Mouse (Mus musculus) monocyte, adult 2 months (primary cell): Measurements from ENCODE around the gene Oxld1.

Source experiments
- DNase-seq, 2 experiments: peaks; one replicate each; pipeline ENCODE4 v3.0.0; 2022; ENCODE audit warnings: low spot score in 2 of 2, low read depth in 1 of 2

Gene Oxld1

DNA sequence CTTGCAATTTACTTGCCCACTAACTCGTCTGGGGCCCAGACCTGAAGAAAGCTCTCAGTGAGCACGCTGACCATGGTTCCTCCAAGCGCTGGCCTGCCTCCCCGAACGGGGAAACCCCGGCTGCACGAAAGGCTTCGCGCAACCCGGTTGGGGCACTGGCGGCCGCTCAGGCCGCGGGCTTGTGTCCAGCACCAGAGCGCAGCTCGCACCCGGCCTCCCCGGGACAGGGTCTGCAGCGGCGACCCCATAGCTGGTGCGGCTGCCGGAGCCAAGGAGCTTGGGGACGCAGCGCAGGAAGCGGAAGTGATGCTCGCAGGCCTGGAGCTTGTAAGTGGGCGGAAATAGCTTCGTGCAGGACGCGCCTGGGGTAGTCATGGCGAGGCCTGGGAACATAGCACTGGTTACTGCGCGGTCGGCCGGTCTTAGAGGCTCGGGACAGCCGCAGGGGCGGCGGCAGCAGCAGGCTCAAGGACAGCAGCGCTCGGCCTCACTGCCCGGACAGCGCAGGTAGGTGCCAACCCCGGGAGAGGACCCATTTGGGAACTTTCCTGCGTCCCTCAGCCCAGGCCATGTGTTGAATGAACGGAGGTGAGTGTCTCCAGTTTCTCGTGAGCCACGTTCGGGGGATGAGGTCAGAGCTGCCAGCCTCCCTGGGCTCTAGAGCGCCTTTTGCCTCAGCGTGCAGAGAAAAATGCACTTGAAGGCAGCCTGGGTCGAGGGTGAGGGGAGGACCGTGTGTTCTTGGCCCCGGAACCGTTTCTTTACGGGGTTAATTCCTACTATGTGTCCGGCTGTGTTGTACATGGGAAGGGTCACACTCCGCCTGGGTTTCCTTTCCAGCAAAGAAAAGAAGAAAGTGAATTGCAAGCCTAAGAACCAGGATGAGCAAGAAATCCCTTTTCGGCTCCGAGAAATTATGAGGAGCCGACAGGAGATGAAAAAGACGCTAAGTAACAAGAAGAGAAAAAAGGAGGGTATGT, at the start of gene Oxld1, which contains the start of gene Ccdc137:
TSS of gene Oxld1 (minus strand) at position 297 of the 980 bp plus-strand sequence.
TSS of gene Ccdc137 (plus strand) at position 344 of the 980 bp plus-strand sequence.
- DNase-seq: peak in 1 of 2 experiments; percentile 55

DNA sequence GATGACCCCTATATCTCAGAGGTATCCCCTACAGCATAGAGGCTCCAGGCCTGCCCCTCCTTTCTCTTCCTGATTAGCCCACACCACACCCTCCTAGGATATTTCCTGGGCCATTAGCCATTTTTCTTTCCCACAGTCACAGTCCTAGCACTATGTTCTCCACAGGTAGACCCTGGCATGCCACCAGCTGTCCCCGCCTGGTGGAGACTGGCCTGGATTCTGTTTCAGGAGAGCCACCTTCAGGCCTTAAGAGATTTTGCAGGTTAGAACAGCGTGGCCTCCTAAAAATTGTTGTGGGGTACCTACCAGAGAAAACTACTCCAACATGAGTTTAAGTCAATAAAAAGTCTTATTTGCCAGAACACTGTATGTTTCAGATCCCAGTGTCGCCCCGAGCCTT, 49.0 kb upstream of the Oxld1 start:
- DNase-seq: no peak

DNA sequence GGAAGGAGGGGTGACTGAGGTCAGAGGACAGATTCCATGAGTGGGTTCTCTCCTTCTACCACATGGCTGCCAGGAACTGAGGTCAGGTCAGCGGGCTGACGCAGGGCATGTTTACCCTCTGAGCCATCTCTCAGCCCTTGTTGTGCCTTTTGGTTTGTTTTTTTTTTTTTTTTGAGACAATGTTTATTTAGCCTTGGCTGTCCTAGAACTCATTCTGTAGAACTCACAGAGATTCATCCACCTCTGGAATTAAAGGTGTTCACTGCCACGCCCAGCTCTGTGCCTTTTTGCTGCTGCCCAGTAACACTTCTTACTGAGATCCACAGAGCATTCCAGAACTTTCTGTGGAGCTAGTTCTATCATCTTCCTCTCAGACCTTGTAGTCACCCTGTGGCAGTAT, 47.8 kb upstream of the Oxld1 start:
- DNase-seq: no peak

DNA sequence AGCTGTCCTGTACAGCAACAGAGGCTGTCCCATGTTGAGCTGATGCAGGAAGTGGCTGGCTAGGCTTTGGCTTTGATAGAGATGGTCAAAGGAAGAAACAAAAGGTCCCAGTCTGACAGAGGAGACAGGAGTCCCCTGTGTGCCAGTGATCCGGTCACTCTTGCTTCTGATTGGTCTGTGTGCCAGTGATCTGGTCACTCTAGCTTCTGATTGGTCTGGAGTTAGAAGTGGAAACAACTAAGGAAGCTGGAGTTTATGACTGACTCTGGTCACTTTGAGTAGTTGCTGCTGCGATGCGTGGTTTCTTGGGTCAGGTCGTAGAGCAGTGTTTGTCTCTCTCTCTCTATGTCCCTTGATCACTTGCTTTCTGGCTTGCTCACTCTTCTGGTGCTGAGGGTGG, 43.8 kb upstream of the Oxld1 start:
- DNase-seq: no peak

DNA sequence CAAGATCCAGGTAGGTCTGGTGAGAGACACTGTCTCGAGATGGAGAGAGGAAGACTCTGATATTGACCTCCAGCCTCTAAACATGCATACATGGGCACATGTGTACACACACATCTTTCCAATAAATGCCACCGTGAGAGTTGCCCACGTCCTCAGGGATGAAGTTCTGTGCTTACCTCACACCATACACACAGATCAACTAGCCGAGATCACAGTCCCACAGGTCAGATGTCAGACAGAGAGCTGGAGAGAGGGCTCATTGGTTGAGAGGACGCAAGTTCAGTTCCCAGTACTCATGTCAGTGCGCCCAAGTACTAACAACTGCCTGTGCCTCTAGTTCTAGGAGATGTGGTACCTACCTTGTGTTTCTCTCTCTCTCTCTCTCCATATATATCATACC, 43.1 kb upstream of the Oxld1 start:
- no peak for DNase-seq

DNA sequence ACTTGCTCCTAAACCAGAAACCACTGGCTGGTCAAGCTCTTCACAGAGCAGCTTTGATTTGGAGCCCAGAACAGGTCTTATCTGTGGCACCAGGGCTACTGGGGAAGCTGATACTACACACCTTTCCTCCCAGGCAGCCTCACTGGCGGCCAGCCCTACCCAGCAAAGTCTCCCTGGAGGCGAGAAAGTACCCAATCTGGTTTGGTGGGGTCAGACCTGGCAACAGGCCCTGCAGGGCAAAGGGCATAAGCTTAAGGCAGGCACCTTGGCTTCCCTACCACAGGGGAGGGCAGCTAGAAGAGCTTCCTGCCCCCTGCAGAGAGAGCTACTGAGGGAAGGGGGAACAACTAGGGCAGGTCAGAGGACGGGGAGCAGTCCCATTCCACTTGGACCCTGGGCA, 42.5 kb upstream of the Oxld1 start:
- DNase-seq: no peak

DNA sequence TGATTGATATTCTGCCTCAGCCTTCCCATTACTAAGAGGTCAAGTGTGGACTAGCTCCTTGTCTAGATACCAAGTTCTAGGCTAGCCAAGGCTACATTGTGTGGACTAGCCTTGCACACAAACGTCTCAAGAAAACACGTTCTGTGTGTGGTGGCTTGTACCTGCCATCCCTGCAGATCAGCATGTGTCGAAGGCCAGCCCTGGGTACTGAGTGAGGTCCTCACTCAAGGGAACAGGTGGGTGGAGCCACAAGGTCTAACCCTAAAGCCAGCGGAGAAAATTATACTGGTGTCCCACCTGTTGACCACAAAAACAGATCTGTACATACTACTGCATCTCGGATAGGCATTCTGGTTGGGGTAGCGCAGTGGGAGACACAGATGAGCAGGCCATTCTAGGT, 42.0 kb upstream of the Oxld1 start:
- no peak for DNase-seq

DNA sequence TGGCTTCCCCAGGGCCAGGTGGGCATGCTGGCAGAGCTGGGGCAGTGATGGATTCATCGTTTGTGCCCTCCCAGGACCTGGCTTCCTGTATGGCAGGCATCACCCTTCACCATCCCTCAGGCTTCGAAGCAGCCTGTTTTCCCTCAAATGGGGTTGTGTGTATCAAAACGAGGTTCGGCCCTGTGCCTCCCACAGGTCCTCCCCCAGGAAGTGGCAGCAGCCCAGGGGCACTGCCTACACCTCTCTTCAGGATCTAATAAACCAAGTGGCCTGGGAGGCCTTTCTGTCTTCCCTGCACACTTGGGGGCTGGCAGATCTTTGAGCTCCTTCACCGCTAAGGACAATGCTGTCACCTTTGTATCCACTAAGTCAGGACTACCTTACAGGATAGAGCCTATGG, 41.0 kb upstream of the Oxld1 start:
- DNase-seq: no peak

DNA sequence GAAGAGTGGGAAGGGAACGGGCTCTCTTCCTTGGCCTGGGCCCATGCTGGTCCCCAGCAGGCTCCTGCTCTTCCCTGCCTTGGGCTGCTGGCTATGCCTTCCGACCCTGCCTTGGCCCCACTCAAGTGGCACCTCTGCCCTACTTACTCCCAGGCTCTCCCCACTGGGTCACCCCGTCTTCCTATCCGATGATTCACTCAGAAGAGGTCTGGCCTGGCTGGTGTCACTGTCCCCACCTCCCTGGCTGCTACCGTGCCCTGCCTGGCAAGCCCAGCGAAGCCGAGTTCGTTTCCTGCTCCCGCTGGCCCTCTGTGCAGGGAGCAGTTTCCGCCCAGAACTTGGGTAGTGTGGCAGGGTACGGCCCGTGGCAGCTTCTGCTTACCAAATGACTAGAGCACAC, 40.4 kb upstream of the Oxld1 start:
- no peak for DNase-seq

DNA sequence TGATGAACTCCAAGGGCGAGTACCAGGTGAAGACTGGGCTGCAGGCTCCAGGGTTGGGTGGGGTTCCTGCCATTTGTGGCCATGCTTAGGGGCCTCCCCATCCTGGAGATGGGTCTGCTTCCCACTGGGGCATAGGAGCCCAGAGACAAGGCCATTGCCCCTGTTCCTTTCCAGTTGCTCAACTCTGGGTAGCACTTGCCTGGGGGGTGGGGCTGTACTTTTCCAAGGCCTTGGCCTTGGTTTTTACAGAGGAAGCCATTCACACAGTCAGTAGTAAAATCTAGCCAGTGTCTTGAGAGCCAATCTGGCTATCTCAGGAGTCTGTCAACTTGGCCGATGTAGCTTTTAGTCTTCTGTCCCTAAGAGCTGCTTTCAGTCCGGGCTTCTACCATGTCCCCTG, 39.6 kb upstream of the Oxld1 start:
- DNase-seq: no peak

DNA sequence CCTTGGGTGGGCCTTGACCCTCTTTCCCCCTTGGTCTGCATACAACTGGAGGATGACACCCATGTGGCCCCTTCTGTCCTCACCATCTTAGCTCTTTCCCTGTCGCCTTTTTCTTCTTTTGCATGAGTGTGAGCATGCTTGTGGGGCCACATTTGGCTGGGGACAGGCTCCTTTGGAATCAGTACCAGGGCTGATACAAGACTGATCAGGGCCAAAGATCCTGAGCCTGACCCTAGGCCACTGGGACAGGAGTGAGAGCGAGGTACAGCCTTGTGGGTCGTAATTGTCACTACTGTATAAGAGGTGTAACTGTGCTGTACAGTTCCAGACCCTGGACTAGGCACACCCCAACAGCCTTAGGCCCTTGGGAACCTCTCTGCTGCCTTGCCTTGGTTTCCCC, 36.0 kb upstream of the Oxld1 start:
- DNase-seq: no peak

DNA sequence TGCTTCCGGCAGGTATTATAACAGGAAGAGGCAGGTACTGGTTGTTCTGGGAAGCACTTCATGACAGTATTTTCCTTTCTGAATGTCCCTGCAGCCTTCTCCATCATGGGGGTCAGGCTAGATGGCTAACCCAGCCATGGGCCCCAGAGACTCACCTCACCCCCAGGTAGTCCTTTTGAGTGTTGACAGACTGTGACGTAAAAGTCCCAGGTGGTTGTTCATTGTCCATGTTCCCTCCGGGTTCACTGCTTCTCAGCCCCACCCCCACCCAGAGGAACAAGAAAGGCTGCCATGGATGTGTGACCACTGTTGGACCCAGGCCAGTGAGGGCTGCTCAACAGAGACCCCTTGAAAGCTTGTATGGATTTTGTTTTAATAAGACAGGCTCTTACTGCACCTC, 35.5 kb upstream of the Oxld1 start:
- DNase-seq: no peak

DNA sequence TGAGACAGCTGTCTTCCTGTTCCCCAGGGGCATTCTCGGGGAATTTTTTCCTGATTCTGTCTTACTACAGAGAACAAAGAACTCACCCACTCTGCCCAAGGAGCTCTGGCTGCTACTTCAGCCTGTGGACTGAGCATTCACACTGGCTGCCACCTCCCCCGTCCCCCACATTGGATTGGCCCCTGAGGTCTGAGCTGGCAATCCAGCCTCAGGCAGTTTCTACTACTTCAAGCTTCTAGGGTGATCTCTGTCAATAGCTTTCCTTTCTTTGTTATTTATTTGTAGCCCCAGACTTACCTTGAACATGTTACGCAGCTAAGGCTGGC, 35.0 kb upstream of the Oxld1 start:
- DNase-seq: no peak

DNA sequence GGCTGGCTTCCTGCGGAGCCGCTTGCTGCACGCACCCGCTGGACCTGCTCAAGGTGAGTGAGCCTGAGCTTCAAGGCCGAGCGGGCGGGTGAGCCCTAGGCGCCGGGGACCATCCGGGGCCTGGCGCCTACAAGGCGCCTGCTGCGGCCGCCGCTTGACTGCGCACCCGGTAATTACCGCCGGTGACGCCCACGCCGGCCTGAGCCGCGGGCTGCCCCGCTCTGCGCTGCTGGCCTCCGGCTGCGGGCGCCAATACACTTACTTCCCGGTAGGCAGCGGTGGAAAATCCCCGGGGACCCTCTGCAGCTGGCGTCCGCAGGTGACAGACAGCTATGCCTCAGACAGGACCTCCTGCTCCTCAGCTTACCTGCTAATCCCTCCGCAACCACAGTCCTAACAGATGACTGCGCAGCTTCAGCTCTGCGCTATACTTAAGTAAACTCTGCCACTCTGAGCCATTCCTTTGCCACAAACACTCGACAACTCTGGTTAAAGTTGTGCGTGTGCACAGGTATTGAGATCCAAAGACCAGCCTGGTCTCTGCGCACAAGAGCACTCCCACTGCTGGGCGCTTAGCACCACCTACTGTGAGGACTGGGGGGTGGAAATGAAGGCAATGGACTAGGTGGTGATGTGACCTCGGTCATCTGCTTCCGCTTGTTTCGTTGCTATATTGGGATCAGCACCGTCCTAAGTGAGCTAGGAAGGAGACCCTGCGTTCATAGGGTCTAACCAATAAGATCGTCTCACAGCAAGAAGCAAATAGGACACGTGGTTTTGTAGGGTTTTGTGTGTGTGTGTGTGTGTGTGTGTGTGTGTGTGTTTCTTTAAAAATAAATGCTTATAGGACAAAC, 34.4 kb upstream of the Oxld1 start:
- DNase-seq: no peak

DNA sequence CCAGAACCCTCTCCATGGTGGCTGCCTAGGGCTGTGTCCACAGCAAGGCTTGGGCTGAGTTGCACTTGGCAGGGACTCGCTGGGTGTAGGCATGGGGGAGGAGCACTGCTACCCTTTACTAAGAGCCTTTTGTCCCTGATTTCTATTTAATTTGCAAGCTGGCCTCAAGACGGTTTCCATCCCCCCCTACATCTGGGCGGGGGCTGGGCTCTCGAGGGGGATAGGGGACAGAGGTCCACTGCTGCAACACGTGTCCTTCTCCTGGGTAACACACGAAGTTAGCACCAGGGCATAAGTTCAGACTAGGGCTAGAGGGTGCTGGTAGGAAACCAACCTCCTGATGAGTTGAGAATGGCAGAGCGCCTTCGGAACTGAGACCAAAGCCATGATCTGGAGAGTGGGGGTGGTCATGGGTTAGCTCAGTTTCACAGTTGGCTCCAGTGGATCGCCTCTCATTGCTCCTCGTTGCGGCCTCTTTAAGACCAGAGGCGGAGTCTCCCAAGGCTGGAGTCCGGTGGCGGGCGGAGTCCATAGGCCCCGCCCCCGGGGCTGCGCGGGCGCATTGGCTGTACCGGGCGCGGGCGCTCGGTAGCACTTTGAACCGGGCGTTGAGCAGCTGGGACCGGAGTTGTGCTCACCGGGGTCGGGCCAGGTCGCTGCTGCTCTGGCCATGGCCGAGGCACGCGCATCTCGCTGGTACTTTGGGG, 33.6 kb upstream of the Oxld1 start, which contains the start of gene Slc25a10:
TSS of gene Slc25a10 (plus strand) at position 524 of the 707 bp plus-strand sequence.
- peak in 1 of 2 experiments; percentile 69 for DNase-seq

DNA sequence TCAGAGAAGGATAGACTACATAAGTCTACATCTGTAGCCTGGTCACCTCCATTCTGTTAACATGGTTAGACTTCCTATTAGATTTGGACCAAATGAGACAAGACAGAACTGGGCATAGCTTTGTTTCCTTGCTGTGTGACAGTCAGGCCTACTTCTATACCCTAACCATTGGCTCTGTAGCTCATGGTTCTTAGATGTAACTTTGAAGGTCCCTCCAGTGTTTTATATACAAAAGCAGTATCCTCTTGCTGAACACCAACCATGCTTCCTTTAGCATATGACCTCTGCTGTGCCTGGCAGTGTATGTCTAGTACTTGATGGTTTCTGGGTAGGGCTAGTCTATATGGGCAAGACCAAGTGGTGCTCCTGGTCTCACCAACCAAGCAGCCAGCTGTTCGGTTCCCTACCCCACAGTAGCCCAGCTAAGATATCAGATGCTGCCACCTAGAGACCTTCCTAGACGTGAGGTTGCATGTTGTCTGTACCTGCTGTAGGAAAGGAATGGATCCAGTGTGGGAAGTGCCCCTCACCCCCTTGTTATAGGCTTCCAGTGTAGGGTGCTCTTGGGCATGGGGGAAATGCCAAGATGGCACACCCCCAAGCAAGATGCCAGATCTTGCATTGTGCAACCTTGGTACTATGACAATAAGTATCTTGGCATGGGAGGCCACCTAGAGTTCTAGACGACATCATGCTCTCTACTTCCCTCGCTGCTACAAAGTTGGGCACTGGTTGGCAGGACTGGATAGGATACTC, 32.6 kb upstream of the Oxld1 start:
- DNase-seq: no peak

DNA sequence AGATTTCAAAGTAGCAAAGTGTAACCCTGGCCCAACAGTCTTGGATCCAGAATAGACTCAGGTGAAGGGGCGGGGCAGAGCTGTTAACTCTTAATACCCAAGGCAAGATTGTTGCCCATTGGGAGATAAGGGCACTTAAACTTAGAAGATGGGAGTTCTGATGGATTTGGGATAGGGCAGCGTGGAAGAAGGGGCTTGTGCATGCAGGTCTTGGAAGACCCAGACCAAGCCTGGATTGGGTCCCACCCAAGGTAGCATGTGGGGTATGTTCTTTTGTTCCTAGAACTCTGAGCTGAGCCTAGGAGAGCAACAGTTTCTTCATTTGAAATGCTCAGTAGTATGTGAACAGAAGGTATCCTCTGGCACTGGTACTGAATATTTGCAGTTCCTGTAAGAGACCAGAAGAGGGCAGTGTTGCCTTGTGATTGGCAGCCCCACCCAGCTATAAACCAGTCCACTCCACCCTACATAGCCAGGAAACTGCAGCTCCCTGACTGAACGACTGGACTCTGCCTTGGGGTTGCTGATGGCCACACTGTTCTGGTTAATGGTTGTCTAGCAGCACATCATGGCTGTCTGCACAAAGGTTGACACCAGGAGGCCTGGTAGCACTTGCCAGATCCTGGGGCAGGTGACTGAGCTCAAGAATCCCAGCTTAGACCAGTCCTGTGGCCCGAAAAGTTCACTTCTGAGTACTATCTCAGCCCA, 31.3 kb upstream of the Oxld1 start:
- peak; percentile 43 to 45 for DNase-seq

DNA sequence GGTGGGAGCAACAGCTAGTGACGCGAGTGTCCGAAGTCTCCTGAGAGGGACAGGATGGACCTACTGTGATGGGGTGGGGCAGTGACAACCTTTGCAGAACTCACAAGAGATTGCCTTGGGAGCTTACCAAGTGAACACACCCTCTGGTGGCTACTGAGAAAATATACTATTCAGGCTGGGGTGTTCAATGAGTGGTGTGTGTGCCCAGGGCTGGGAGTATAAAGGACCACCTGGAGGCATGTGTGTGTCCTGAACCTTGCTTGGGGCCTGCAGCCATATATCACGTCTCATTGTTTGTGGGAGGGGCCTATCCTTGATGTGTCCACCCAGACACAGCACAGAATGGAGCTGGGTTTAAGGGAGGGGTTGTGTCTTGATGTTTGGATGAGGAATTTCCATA, 30.6 kb upstream of the Oxld1 start:
- no peak for DNase-seq

DNA sequence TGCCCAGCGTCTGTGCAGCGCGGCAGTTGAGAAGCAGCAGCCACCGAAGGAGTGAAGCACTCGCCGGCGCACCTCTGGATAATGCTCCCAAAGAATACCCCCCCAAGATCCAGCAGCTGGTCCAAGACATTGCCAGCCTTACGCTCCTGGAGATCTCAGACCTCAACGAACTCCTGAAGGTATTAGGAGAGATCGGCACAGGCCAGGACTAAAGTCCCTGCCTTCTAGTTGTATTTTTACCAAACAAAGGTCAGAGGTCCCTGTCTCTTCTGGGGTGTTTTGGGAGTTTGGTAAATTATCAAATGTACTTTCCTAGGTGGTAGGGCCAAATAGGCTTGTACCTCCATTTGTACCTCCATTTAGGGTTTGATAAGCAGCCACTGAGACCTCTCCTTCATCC, 27.4 kb upstream of the Oxld1 start:
- no peak for DNase-seq
